Mouse (Mus musculus) kidney, adult 2 months (tissue): ENCODE measurements around the gene Fsip1.

Experiments used
- CTCF ChIP-seq: fragments of 200-500 bp; conservative IDR thresholded peaks from 2 replicates; pipeline ENCODE4 v1.5.1; 2011; ENCODE audit warnings: low read depth, mild to moderate bottlenecking, control low read depth, low read length, moderate library complexity, mixed read lengths; ENCODE audit not compliant: insufficient read depth, insufficient read length
- POLR2A ChIP-seq: fragments of 200-500 bp; IDR thresholded peaks from one replicate; pipeline ENCODE4 v1.6.1; 2011; ENCODE audit warnings: low read depth, low read length, control low read depth

DNA sequence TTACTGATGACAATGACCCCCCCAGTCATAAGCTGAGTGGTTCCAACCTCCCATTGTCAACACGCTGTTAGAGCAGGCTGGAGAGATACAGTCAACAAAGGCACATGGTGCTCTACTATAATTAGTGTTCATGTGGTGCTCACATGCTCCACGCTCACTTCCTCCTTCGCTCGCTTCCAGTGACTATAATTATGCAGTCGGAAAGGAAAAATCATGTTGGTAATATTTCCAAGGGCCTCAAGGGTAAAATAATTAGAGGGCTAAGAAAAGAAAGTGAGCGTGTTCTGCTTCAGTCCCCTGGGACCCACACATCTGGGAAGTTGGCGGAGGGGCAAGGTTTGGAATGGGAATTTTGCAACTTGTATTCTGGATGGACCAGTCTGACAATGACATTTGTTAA lies 38.7 kb upstream of the Fsip1 start:
- no peak for TF ChIP-seq POLR2A
- no peak for TF ChIP-seq CTCF
